Mouse (Mus musculus) liver, adult 2 months (tissue): ENCODE measurements around the gene Negr1. TPM values are rescaled to one million over a fixed set of nuclear protein-coding genes. Genes with fewer than 3 reads are reported as not detected.

Experiments used
- DNase-seq: peaks from one replicate; pipeline ENCODE4 v3.0.0-alpha.2; 2011; ENCODE audit warnings: low read depth, low spot score; ENCODE audit errors: extremely low read depth
- H3K27ac ChIP-seq: fragments of 200-500 bp; replicated peaks from 2 replicates; pipeline ENCODE4 v1.5.1; 2012; ENCODE audit warnings: low read depth, mild to moderate bottlenecking, control low read depth, inconsistent platforms, low read length; ENCODE audit not compliant: insufficient read depth
- H3K27me3 ChIP-seq: fragments of 200-500 bp; 2 replicates; pipeline ENCODE4 v1.6.1; 2012; ENCODE audit warnings: mild to moderate bottlenecking, moderate library complexity, low read length, inconsistent platforms; ENCODE audit not compliant: control insufficient read depth, insufficient read depth
- H3K36me3 ChIP-seq: fragments of 200-500 bp; 2 replicates; pipeline ENCODE4 v1.6.1; 2012; ENCODE audit warnings: low read length, inconsistent platforms; ENCODE audit not compliant: control insufficient read depth, insufficient read depth
- H3K4me1 ChIP-seq: fragments of 200-500 bp; 2 replicates; pipeline ENCODE4 v1.6.1; 2011; ENCODE audit warnings: low read length; ENCODE audit not compliant: control insufficient read depth, insufficient read depth
- H3K4me3 ChIP-seq: fragments of 200-500 bp; 2 replicates; pipeline ENCODE4 v1.5.1; 2011; ENCODE audit warnings: low read depth, mild to moderate bottlenecking, control low read depth, low read length, moderate library complexity; ENCODE audit not compliant: insufficient read depth
- H3K79me2 ChIP-seq: fragments of 200-500 bp; 2 replicates; pipeline ENCODE4 v1.6.1; 2012; ENCODE audit warnings: inconsistent platforms, mild to moderate bottlenecking, low read length, moderate library complexity; ENCODE audit not compliant: control insufficient read depth, insufficient read depth
- H3K9ac ChIP-seq: fragments of 200-500 bp; 2 replicates; pipeline ENCODE4 v1.6.1; 2012; ENCODE audit warnings: low read depth, mild to moderate bottlenecking, control low read depth, inconsistent platforms, low read length
- CTCF ChIP-seq: fragments of 200-500 bp; IDR thresholded peaks from 2 replicates; pipeline ENCODE4 v1.5.1; 2011; ENCODE audit warnings: low read depth, low read length, control low read depth
- POLR2A ChIP-seq: fragments of 200-500 bp; IDR thresholded peaks from 2 replicates; pipeline ENCODE4 v1.6.1; 2011; ENCODE audit warnings: low read length, control low read depth; ENCODE audit not compliant: insufficient read depth; ENCODE audit errors: extremely low read depth
- WGBS: fragments of 180-500 bp; shearing (Covaris S2); methylation state at CpG from one replicate; pipeline ENCODE4 v1.1.7; 2018; 5-methylcytosine and 5-hydroxymethylcytosine counted together
- polyA plus RNA-seq: library from polyadenylated mRNA; depleted of rRNA; stranded (reverse); fragments of >200 nt; gene quantifications from 2 replicates; pipeline ENCODE4 v1.2.3, GENCODE M21; 2012
- total RNA-seq: library from RNA; depleted of rRNA; stranded (reverse); fragments of >200 nt; gene quantifications from 2 replicates; pipeline ENCODE4 v1.2.3, GENCODE M21; 2014

Gene Negr1
- total and polyA plus RNA-seq, 2 experiments, result 0.09 TPM; not detected in 1

DNA sequence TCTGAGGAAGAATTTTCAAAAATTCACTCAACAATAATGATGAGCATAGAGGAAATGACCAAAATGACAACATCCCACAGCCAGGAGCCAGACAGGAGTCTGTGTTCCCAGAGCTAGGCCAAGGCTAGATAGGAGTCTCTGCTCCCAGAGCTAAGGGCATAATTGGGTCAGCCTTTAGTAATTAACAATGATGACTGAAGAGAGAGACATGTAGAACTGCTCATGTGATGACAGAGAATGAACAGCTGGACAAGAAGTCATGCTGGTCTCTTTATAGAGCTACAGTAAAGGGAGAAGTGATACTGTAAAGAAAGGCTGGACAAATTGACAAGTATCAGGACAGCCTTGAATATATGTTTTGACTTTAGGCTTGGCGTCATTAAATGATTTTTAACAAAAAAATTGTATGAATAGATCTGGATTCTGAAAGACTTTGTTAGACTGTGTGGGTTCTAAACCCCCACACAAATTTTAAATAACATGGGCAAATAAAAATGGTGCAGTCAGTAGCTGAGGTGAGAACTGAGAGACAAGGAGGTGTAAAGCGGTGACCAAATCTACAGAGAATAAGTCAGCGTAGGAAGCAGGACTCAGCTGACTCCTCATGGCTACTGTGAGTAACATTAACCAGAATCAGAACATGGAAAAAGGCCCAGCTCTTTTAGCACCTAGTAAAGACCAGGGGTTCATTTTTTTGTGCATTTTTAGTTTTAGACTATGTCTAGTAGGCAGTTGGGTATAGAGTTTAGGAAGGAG lies 603.4 kb downstream of the Negr1 start:
- Histone ChIP-seq H3K4me3 (no peak overlapping the region), H3K27me3 (no peaks in the 10 kb centered on the region), H3K9ac (no peak overlapping the region), H3K27ac (no peak overlapping the region), H3K4me1 (no peaks in the 10 kb centered on the region), H3K36me3 (no peaks in the 10 kb centered on the region), H3K79me2 (no peaks in the 10 kb centered on the region)
- no peak for TF ChIP-seq CTCF
- no peak for TF ChIP-seq POLR2A
- 90% methylated on average over 3 of the region's 3 CpGs for WGBS
- no peak for DNase-seq

- Histone ChIP-seq H3K4me3 (no peak overlapping the region), H3K27me3 (no peaks in the 10 kb centered on the region), H3K79me2 (no peaks in the 10 kb centered on the region), H3K27ac (no peak overlapping the region), H3K4me1 (no peaks in the 10 kb centered on the region), H3K36me3 (no peaks in the 10 kb centered on the region), H3K9ac (no peak overlapping the region)
- DNase-seq, result no peak
- TF ChIP-seq POLR2A, result no peak
- TF ChIP-seq CTCF, result no peak
- 77% methylated on average over 2 of the region's 2 CpGs for WGBS
These were observed 620.4 kb downstream of the Negr1 start for GRCm38 (mm10) chr3:157181975-157182374.

DNA sequence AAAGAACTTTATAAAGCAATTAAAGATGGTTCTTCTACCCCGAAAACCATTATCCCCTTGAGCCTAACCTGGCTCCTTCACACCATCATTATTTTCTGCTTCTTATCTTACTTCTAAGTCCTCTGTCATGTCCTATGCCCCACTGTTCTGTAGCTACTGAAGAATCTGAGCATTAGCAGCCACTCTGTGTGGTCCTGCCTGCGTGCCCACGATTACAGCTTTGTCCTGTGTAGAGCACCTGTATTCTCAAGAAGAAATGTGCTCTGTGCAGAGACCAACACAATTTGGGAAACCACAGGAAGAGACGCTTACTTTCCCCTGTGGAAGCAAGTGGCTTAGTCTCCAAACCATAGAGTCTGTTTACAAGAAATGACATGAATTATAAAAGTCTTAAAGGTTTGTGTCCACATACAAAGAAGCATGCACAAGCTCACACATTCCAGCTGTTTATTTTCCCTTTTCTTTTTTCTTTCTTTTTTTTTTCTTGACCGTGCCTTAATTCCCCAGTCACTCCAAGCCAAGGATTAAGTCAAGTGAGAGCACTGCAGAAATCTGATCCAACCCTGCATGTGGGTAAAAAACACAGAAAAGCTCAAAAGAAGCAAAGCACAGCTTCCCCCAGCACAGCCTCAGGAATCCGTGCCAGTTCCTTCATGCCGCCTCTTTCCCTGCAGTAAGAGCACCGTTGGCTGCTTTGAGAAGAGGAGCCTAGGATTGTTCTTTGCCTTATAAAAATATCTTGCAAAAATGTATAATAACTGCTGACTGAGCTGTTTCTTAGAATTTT lies 627.5 kb downstream of the Negr1 start:
- Histone ChIP-seq H3K4me1 (no peaks in the 10 kb centered on the region), H3K79me2 (no peaks in the 10 kb centered on the region), H3K36me3 (no peaks in the 10 kb centered on the region), H3K27ac (no peak overlapping the region), H3K27me3 (no peaks in the 10 kb centered on the region), H3K9ac (no peak overlapping the region), H3K4me3 (no peak overlapping the region)
- TF ChIP-seq POLR2A (no peak), CTCF (no peak)
- no peak for DNase-seq
- 72% methylated on average over 8 of the region's 8 CpGs for WGBS

DNA sequence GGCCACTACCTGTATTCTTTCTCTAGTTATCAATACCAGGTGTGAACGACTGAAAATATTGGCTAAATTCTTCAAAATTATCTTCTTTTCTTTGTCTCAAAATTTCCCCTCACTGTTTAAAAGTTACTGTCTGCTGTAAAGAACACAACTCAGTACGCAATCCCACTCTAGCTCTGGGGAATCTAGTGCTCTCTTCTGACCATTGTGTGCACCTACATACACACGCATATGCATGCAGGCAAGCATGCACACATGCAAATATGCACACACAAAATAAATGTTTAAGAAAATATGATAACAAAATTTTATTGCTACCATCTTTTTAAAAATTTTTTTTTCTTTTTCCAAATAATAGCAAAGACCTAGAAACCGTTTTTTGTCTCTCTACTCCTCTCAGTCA lies 628.2 kb downstream of the Negr1 start:
- no peak overlapping the region for H3K9ac ChIP-seq
- 73% methylated on average over 4 of the region's 4 CpGs for WGBS
- TF ChIP-seq CTCF, result no peak

DNA sequence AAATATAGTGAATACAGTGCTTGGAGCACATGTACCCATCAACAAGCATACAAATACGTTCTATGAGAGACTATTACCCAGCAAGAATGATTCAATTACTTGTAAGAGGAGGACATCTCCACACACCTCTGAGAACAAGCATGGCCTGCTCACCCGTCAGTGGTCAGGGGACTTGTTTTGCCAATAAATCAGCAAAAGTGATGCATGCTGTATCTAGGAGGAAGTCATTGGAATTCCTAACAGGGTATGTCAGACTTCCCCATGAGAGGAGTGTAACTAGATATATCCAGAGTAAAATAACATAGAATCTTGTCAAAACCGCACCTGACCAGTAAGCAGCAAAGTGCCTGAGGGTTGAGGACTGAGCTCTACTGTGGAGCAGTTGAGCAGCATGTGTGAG lies 629.0 kb downstream of the Negr1 start:
- no peak overlapping the region for H3K27ac ChIP-seq
- DNase-seq, result no peak
- 69% methylated on average over 3 of the region's 3 CpGs for WGBS
- H3K9ac ChIP-seq, result no peak overlapping the region
- no peak overlapping the region for H3K4me3 ChIP-seq
- H3K36me3 ChIP-seq, result no peaks in the 10 kb centered on the region
- TF ChIP-seq POLR2A (no peak), CTCF (no peak)
- no peaks in the 10 kb centered on the region for H3K79me2 ChIP-seq
- H3K4me1 ChIP-seq, result no peaks in the 10 kb centered on the region
- H3K27me3 ChIP-seq, result no peaks in the 10 kb centered on the region

More for the DNA sequence above, 628.2 kb downstream of the Negr1 start:
- no peak for DNase-seq
- Histone ChIP-seq H3K36me3 (no peaks in the 10 kb centered on the region), H3K4me3 (no peak overlapping the region), H3K27me3 (no peaks in the 10 kb centered on the region), H3K27ac (no peak overlapping the region), H3K4me1 (no peaks in the 10 kb centered on the region), H3K79me2 (no peaks in the 10 kb centered on the region)

- 70% methylated on average over 3 of the region's 3 CpGs for WGBS
- TF ChIP-seq POLR2A (no peak), CTCF (no peak)
- no peak overlapping the region for H3K27ac ChIP-seq
These were observed 630.4 kb downstream of the Negr1 start for GRCm38 (mm10) chr3:157192021-157192420.

More at GRCm38 (mm10) chr3:157192021-157192420, 630.4 kb downstream of the Negr1 start:
- Histone ChIP-seq H3K27me3 (no peaks in the 10 kb centered on the region), H3K4me3 (no peak overlapping the region), H3K79me2 (no peaks in the 10 kb centered on the region), H3K9ac (no peak overlapping the region), H3K4me1 (no peaks in the 10 kb centered on the region), H3K36me3 (no peaks in the 10 kb centered on the region)
- no peak for DNase-seq
